Mouse (Mus musculus) neural tube, embryonic 14.5 days (tissue): ENCODE measurements at regions not wholly inside any gene's neighbourhood (a gene's known extent, or its start where the extent isn't known, plus 50 kb on each side); places are given as distances from the start of the nearest gene placed in this dataset.

Experiments
- ATAC-seq: fragments of 200-750 bp; cut with Nextera tagmentation; 2 replicates; pipeline ENCODE4 v1.8.0; 2017; ENCODE audit warnings: low read depth, mild to moderate bottlenecking, moderate TSS enrichment, moderate library complexity
- H3K27ac ChIP-seq: fragments of 300-500 bp; sonication (generic); 2 replicates; pipeline ENCODE4 v1.5.1; 2014; ENCODE audit warnings: low read depth, mild to moderate bottlenecking, control low read depth, low read length, moderate library complexity, mixed read lengths
- H3K27me3 ChIP-seq: fragments of 300-500 bp; sonication (generic); 2 replicates; pipeline ENCODE4 v1.6.1; 2014; ENCODE audit warnings: low read length; ENCODE audit not compliant: control insufficient read depth, insufficient read depth
- H3K36me3 ChIP-seq: fragments of 300-500 bp; sonication (generic); 2 replicates; pipeline ENCODE4 v1.6.1; 2014; ENCODE audit warnings: low read length, mixed read lengths; ENCODE audit not compliant: control insufficient read depth, insufficient read depth
- H3K4me1 ChIP-seq: fragments of 300-500 bp; sonication (generic); 2 replicates; pipeline ENCODE4 v1.6.1; 2014; ENCODE audit warnings: low read length; ENCODE audit not compliant: control insufficient read depth, insufficient read depth
- H3K4me2 ChIP-seq: fragments of 300-500 bp; sonication (generic); 2 replicates; pipeline ENCODE4 v1.6.1; 2014; ENCODE audit warnings: mild to moderate bottlenecking, low read depth, low read length, control low read depth
- H3K4me3 ChIP-seq: fragments of 300-500 bp; sonication (generic); 2 replicates; pipeline ENCODE4 v1.5.1; 2014; ENCODE audit warnings: low read depth, low read length, control low read depth, mixed read lengths
- H3K9ac ChIP-seq: fragments of 300-500 bp; sonication (generic); replicated peaks from 2 replicates; pipeline ENCODE4 v1.6.1; 2014; ENCODE audit warnings: low read depth, mild to moderate bottlenecking, control low read depth, low read length, mixed read lengths
- H3K9me3 ChIP-seq: fragments of 300-500 bp; sonication (generic); 2 replicates; pipeline ENCODE4 v1.6.1; 2016; ENCODE audit warnings: low read length; ENCODE audit not compliant: control insufficient read depth
- WGBS: fragments of 180-500 bp; shearing (Covaris S2); extraction: QIAGEN DNeasy Blood & Tissue Kit; methylation state at CpG from one replicate; pipeline ENCODE4 v1.1.7; 2014; 5-methylcytosine and 5-hydroxymethylcytosine counted together

DNA sequence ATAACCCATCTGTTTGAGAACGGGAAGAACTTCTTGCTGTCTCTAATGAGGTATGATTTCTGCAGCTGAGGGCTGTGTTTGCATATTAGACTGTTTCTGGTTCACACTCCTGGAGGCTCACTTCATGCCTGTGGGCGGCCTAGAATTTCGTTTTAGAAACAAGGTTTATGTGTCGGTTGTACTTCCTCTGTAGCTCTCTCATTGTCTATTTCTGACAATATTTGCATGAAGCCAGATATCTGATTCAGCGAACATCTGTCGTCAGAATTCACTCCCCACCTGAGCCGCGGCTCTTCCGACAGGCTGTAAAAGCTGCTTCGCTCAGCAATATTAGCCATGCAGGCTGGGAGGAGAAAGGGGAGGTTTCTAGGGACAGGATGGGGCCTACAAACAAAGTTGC lies 233.4 kb downstream of the Adra2a start:
- no peak for ATAC-seq
- no peak overlapping the region for H3K9ac ChIP-seq
- no peaks in the 10 kb centered on the region for H3K9me3 ChIP-seq
- no peak overlapping the region for H3K4me2 ChIP-seq
- H3K27ac ChIP-seq, result no peak overlapping the region
- H3K27me3 ChIP-seq, result no peaks in the 10 kb centered on the region
- no peaks in the 10 kb centered on the region for H3K36me3 ChIP-seq
- 78% methylated on average over 10 of the region's 10 CpGs for WGBS
- H3K4me3 ChIP-seq, result no peak overlapping the region
- no peaks in the 10 kb centered on the region for H3K4me1 ChIP-seq

- Histone ChIP-seq H3K36me3 (no peaks in the 10 kb centered on the region), H3K9ac (no peak overlapping the region), H3K9me3 (no peaks in the 10 kb centered on the region), H3K4me3 (no peak overlapping the region), H3K4me1 (no peaks in the 10 kb centered on the region), H3K4me2 (no peak overlapping the region), H3K27ac (no peak overlapping the region), H3K27me3 (no peaks in the 10 kb centered on the region)
- no peak for ATAC-seq
These were observed 241.5 kb downstream of the Adra2a start for GRCm38 (mm10) chr19:54285481-54285880.

GRCm38 (mm10) chr19:54297663-54298388 lies 253.9 kb downstream of the Adra2a start:
- ATAC-seq, result peak; percentile 74; the same call in 1 of the 2 replicates
- Histone ChIP-seq H3K4me1 (no peaks in the 10 kb centered on the region; the same call in 1 of the 2 replicates), H3K27me3 (no peaks in the 10 kb centered on the region), H3K27ac (no peak overlapping the region), H3K36me3 (no peaks in the 10 kb centered on the region), H3K4me3 (no peak overlapping the region), H3K4me2 (no peak overlapping the region), H3K9me3 (no peaks in the 10 kb centered on the region), H3K9ac (no peak overlapping the region)
- WGBS, result 40% methylated on average over 10 of the region's 10 CpGs

DNA sequence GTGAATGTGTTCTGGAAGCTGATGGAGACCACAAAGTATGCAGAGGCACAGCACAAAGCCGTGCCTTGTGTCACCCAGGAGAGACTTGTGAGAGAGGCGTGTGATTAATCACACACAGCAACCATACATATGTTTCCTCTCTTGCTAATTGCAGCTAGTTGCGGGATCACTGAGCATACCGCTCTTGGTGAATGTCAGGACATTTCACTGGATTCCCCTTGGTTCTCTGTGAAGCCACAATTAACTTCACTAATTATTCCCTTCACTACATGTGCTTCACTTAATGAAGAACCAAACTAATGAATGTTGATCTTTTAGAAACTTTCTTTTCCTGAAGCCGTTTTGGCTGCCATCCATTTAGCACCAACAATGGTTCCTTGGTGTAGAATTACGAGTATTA lies 267.3 kb downstream of the Adra2a start:
- H3K27ac ChIP-seq, result no peak overlapping the region
- H3K36me3 ChIP-seq, result no peaks in the 10 kb centered on the region
- no peak overlapping the region for H3K9ac ChIP-seq
- H3K4me1 ChIP-seq, result no peaks in the 10 kb centered on the region
- no peaks in the 10 kb centered on the region for H3K9me3 ChIP-seq
- H3K4me3 ChIP-seq, result no peak overlapping the region
- ATAC-seq, result no peak; the same call in 1 of the 2 replicates
- WGBS, result 58% methylated on average over 6 of the region's 6 CpGs
- H3K4me2 ChIP-seq, result no peak overlapping the region
- no peaks in the 10 kb centered on the region for H3K27me3 ChIP-seq

DNA sequence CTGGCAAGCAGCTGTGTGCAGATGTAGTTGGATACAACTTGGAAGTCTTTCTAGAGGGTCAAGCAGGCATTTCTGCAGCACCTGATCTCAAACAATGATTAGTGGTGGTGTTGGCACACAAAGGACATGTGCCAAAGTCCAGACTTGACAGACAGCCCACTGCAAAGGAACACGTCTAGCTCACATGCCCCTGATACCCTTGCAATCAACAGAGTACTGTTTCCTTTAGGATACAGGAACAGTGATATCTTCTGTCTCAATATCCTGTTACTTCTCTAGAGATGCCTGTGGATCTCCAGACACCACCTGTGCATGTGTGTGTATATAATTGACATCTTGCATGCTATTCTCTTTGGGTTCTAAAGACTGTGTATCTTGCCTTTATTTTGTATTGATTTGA lies 267.8 kb downstream of the Adra2a start:
- Histone ChIP-seq H3K4me3 (no peak overlapping the region), H3K4me1 (no peaks in the 10 kb centered on the region), H3K9ac (no peak overlapping the region), H3K9me3 (no peaks in the 10 kb centered on the region), H3K36me3 (no peaks in the 10 kb centered on the region), H3K27me3 (no peaks in the 10 kb centered on the region), H3K4me2 (no peak overlapping the region), H3K27ac (no peak overlapping the region)
- ATAC-seq, result no peak
- WGBS, result 78% methylated on average over 1 of the region's 1 CpGs

GRCm38 (mm10) chr19:54323276-54323675 lies 279.3 kb downstream of the Adra2a start:
- Histone ChIP-seq H3K36me3 (no peaks in the 10 kb centered on the region), H3K4me3 (no peak overlapping the region), H3K27me3 (no peaks in the 10 kb centered on the region), H3K9ac (no peak overlapping the region), H3K4me1 (no peaks in the 10 kb centered on the region), H3K9me3 (no peaks in the 10 kb centered on the region), H3K27ac (no peak overlapping the region), H3K4me2 (no peak overlapping the region)
- no peak for ATAC-seq
- 68% methylated on average over 5 of the region's 5 CpGs for WGBS

DNA sequence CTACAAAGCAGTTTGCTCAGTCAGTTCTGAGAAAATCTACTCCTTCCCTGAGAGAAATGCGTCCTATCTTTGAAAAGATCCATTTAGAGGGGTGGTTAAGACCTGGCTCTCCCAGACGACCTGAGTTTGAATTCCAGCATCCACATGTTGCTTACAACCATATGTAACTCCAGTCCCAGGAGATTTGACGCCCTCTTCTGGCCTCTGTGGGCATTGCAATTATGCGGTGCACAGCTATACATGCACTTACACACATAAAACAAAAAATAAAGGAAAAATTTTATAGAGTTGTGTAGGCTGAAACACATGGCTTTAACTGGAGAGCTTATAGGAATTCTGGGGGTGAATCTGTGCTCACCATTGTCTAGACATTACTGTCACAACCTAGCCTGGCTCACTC lies 281.0 kb downstream of the Adra2a start:
- Histone ChIP-seq H3K4me3 (no peak overlapping the region), H3K27me3 (no peaks in the 10 kb centered on the region), H3K4me2 (no peak overlapping the region), H3K9me3 (no peaks in the 10 kb centered on the region), H3K27ac (no peak overlapping the region), H3K9ac (no peak overlapping the region), H3K36me3 (no peaks in the 10 kb centered on the region), H3K4me1 (no peaks in the 10 kb centered on the region)
- no peak for ATAC-seq
- 67% methylated on average over 4 of the region's 4 CpGs for WGBS

- Histone ChIP-seq H3K4me3 (no peak overlapping the region), H3K9ac (no peak overlapping the region), H3K36me3 (no peaks in the 10 kb centered on the region), H3K27ac (no peak overlapping the region), H3K4me2 (no peak overlapping the region), H3K9me3 (no peaks in the 10 kb centered on the region), H3K4me1 (no peaks in the 10 kb centered on the region), H3K27me3 (no peaks in the 10 kb centered on the region)
- 70% methylated on average over 1 of the region's 1 CpGs for WGBS
- no peak for ATAC-seq
These were observed 288.2 kb downstream of the Adra2a start for GRCm38 (mm10) chr19:54332140-54332539.

DNA sequence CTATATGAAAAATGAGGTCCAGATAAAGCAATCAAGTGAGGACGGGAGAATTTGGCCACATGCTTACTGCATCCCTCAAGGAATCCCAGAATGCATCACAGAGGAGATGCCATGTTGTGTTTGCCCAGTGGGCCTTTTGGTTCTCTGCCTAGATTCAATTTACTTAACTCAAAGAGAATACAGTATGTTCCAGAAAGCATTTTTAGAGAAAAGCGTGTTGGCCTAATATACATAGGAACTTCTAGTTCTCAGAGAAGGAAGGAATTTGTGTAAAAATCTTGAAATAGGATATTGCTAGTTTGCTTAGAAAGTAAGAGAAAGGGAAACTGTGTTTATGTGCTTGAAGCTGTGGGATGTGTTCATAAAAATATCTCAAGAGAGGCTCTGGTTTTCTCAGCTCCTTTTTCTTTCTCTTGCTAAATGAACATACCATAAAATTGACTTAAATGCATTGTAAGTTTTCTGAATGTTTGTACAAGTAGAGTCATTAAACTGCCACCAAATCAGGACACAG lies 296.9 kb downstream of the Adra2a start:
- Histone ChIP-seq H3K27me3 (no peaks in the 10 kb centered on the region), H3K36me3 (no peaks in the 10 kb centered on the region), H3K27ac (no peak overlapping the region), H3K4me2 (no peak overlapping the region), H3K4me3 (no peak overlapping the region), H3K9ac (no peak overlapping the region), H3K4me1 (no peaks in the 10 kb centered on the region), H3K9me3 (no peaks in the 10 kb centered on the region)
- no peak for ATAC-seq
- WGBS, result 94% methylated on average over 2 of the region's 2 CpGs
